Mouse (Mus musculus) heart, adult 9 months (tissue): ENCODE data around the gene Il13.
A peak's percentile ranks its signal among the peaks of the same experiment; 100 is the strongest.

Source experiments
- DNase-seq, 2 experiments: peaks; one replicate each; pipeline ENCODE4 v3.0.0; 2022; ENCODE audit warnings: low spot score in 2 of 2

The Il13 gene

GRCm38 (mm10) chr11:53634556-53634955 lies at the start of gene Il13:
Gene Il13, minus strand, starts transcription at chr11:53634702.
- no peak for DNase-seq

- DNase-seq: peak; percentile 48 to 56
Observed at GRCm38 (mm10) chr11:53682994-53683530, 48.6 kb upstream of the Il13 start.

GRCm38 (mm10) chr11:53682170-53682569 lies 47.7 kb upstream of the Il13 start:
- peak; percentile 13 to 38 for DNase-seq

- no peak for DNase-seq
Observed at GRCm38 (mm10) chr11:53681686-53682085, 47.2 kb upstream of the Il13 start.

GRCm38 (mm10) chr11:53680141-53680540 lies 45.6 kb upstream of the Il13 start:
- peak; percentile 30 to 33 for DNase-seq

- DNase-seq: no peak
Observed at GRCm38 (mm10) chr11:53671414-53671813, 36.9 kb upstream of the Il13 start.

GRCm38 (mm10) chr11:53664091-53664490 lies 29.6 kb upstream of the Il13 start:
- no peak for DNase-seq

- DNase-seq: no peak
Observed at GRCm38 (mm10) chr11:53662794-53663674, 28.5 kb upstream of the Il13 start.

GRCm38 (mm10) chr11:53657828-53658227 lies 23.3 kb upstream of the Il13 start:
- no peak for DNase-seq

- no peak for DNase-seq
Observed at GRCm38 (mm10) chr11:53657381-53657780, 22.9 kb upstream of the Il13 start.

GRCm38 (mm10) chr11:53656558-53657202 lies 22.2 kb upstream of the Il13 start:
- no peak for DNase-seq

GRCm38 (mm10) chr11:53655043-53655442 lies 20.5 kb upstream of the Il13 start:
- DNase-seq: peak; percentile 17 to 34

GRCm38 (mm10) chr11:53652427-53652826 lies 17.9 kb upstream of the Il13 start:
- no peak for DNase-seq

- no peak for DNase-seq
Observed at GRCm38 (mm10) chr11:53651441-53651840, 16.9 kb upstream of the Il13 start.

- no peak for DNase-seq
Observed at GRCm38 (mm10) chr11:53644017-53644416, 9.5 kb upstream of the Il13 start.

GRCm38 (mm10) chr11:53642744-53643279 lies 8.3 kb upstream of the Il13 start:
- DNase-seq: no peak

GRCm38 (mm10) chr11:53637803-53638260 lies 3.3 kb upstream of the Il13 start:
- no peak for DNase-seq

GRCm38 (mm10) chr11:53637046-53637802 lies 2.7 kb upstream of the Il13 start:
- DNase-seq: no peak

- no peak for DNase-seq
Observed at GRCm38 (mm10) chr11:53636183-53636646, 1.7 kb upstream of the Il13 start.

GRCm38 (mm10) chr11:53635590-53636182 lies 1.2 kb upstream of the Il13 start:
- no peak for DNase-seq

- DNase-seq: no peak
Observed at GRCm38 (mm10) chr11:53633644-53634043, 858 bp downstream of the Il13 start.
